Mouse (Mus musculus) lung, embryonic 16.5 days (tissue): ENCODE measurements around the gene Selenok. TPM values are rescaled to one million over a fixed set of nuclear protein-coding genes. Genes with fewer than 3 reads are reported as not detected.

Experiments used
- ATAC-seq: fragments of 200-750 bp; cut with Nextera tagmentation; 2 replicates; pipeline ENCODE4 v1.8.0; 2017; ENCODE audit warnings: low read depth, mild to moderate bottlenecking, moderate library complexity
- H3K27ac ChIP-seq: fragments of 300-500 bp; sonication (generic); 2 replicates; pipeline ENCODE4 v1.5.1; 2014; ENCODE audit warnings: mild to moderate bottlenecking, control low read depth, low read length
- H3K27me3 ChIP-seq: fragments of 300-500 bp; sonication (generic); 2 replicates; pipeline ENCODE4 v1.6.1; 2014; ENCODE audit warnings: low read depth, low read length, mixed read lengths; ENCODE audit not compliant: control insufficient read depth, insufficient read depth
- H3K36me3 ChIP-seq: fragments of 300-500 bp; sonication (generic); 2 replicates; pipeline ENCODE4 v1.6.1; 2014; ENCODE audit warnings: low read length; ENCODE audit not compliant: control insufficient read depth, insufficient read depth
- H3K4me1 ChIP-seq: fragments of 300-500 bp; sonication (generic); replicated peaks from 2 replicates; pipeline ENCODE4 v1.6.1; 2014; ENCODE audit warnings: low read length, mixed read lengths; ENCODE audit not compliant: control insufficient read depth, insufficient read depth
- H3K4me2 ChIP-seq: fragments of 300-500 bp; sonication (generic); 2 replicates; pipeline ENCODE4 v1.6.1; 2014; ENCODE audit warnings: low read depth, low read length, control low read depth
- H3K4me3 ChIP-seq: fragments of 300-500 bp; sonication (generic); 2 replicates; pipeline ENCODE4 v1.5.1; 2014; ENCODE audit warnings: mild to moderate bottlenecking, low read length, control low read depth
- H3K9ac ChIP-seq: fragments of 300-500 bp; sonication (generic); 2 replicates; pipeline ENCODE4 v1.6.1; 2014; ENCODE audit warnings: low read length, control low read depth
- H3K9me3 ChIP-seq: fragments of 300-500 bp; sonication (generic); 2 replicates; pipeline ENCODE4 v1.6.1; 2016; ENCODE audit warnings: low read length; ENCODE audit not compliant: control insufficient read depth
- WGBS: fragments of 180-500 bp; shearing (Covaris S2); extraction: QIAGEN DNeasy Blood & Tissue Kit; methylation state at CpG from one replicate; pipeline ENCODE4 v1.1.7; 2014; 5-methylcytosine and 5-hydroxymethylcytosine counted together
- polyA plus RNA-seq: library from polyadenylated mRNA; unstranded; fragments of >200 nt; fragmentation: Nextera tagmentation; extraction: Ambion mirVana; gene quantifications from 2 replicates; pipeline ENCODE4 v1.2.1, GENCODE M21; 2015

The Selenok gene
- polyA plus RNA-seq, 1 experiment from 2014 or later, result 290 TPM

DNA sequence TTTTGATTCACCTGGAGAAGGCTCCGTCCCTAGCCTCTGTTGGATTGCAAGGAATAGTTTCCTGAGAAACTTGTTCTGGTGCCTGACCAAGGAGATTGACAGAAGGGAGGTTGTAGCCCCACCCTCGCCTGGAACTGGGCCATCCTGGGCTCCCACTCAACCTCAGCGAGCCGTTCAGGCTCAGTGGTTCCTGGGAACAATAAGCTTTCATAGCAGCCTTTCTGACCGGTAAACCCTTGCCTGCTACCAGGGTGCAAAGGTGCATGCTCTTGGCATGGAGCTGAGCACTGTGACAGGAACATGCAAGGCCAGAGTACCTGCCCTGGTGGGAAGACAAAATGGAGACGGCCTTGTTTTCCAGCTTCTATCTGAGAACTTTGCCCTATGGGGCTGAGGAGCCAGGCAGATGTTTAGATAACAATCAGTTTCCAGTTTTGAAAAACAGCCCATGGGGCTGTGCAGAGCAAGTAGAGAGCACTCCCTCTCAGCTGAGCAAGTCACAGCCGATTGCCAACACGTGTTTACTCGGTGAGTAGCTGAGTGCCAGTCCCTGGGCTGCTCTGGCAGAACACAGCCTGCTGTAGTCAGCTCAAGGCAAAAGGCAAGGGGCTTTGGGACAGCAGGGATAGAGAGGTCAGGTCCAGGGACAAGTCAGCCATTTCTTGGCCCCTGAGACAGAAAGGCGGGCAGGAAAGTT is 41.9 kb downstream of the Selenok start:
- WGBS, result 48% methylated on average over 10 of the region's 10 CpGs
- Histone ChIP-seq H3K4me1 (peaks cover 11% of the 10 kb centered on the region), H3K27ac (no peak overlapping the region; the same call in 1 of the 2 replicates), H3K36me3 (no peaks in the 10 kb centered on the region), H3K27me3 (no peaks in the 10 kb centered on the region; the same call in 1 of the 2 replicates), H3K9me3 (no peaks in the 10 kb centered on the region), H3K4me3 (no peak overlapping the region; the same call in 1 of the 2 replicates), H3K4me2 (peak overlapping the region; percentile 82; the same call in 1 of the 2 replicates), H3K9ac (no peak overlapping the region)
- ATAC-seq, result peak; percentile 40

DNA sequence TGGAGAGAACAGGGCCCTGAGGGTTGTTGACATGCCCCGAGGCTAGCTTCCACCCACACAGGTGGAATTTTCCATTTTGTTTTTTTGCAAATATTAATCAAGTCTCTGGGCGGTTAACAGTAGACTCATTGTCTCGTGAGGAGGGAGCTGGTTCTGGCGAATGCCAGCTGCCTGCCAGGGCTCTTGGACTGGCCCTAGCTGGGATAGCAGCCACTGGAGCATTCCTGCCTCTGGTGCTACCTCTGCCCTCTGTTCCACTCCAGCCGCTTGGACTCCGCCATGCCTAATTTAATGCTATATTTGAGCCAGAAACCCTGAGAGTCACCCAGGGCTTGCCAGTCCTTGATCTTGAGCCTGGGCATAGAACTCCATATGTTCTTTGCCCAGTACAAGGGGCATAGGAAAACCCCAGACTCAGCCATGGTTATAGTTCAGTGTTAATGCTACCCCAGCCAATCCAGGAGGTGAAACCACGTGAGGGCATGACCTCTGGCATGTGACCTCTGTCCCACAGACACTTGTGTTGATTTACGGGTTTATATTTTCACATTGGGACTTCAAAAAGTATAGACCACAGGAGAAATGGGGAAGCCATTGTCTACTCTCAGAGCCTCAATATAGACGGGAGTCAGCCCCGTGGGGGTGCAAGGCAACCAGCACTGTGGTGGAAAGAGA is 43.9 kb downstream of the Selenok start:
- Histone ChIP-seq H3K27me3 (no peaks in the 10 kb centered on the region; the same call in 1 of the 2 replicates), H3K9ac (no peak overlapping the region), H3K4me1 (peaks cover 11% of the 10 kb centered on the region), H3K9me3 (no peaks in the 10 kb centered on the region), H3K4me2 (no peak overlapping the region), H3K36me3 (no peaks in the 10 kb centered on the region), H3K27ac (no peak overlapping the region), H3K4me3 (no peak overlapping the region)
- 66% methylated on average over 10 of the region's 10 CpGs for WGBS
- no peak for ATAC-seq

DNA sequence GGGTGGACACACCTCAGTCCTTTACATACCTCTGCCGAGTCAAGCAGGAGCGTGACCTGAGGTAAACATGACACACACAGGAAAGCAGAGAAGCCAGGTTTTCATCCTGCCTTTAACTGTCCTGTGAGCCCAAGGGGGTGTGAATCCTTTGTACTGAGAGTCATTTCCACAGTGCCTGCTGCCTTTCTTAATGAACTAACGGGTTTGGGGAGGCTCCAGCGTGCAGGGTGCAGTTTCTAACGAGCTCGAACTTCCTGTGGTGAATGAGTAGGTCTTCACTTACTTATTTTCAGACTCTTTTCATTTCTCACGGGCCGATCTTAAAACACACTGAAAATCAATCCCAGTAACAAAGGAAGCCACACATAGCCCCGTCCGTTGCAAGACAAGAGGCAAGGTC is 46.4 kb downstream of the Selenok start:
- no peaks in the 10 kb centered on the region for H3K9me3 ChIP-seq
- no peak overlapping the region for H3K27ac ChIP-seq

DNA sequence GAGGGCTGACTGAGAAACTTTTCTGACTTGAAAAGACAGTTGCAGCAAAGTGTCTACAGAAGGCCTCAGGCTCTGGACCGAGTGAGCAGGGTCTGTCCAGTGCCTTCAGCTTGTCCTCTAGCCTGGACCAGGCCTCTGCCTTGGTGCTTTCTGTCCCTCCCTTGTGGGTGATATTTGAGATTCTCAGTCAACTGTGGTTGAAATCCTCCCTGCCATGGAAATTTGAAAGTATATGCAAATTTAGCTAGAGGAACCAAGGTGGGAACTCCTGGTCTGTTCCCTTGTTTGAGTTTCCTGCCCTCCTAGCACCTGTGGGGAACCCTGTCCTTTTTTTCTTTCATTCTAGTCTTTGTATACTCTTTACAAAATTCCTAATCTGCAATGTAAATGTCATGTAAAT is 46.9 kb downstream of the Selenok start:
- 67% methylated on average over 1 of the region's 1 CpGs for WGBS
- Histone ChIP-seq H3K27ac (no peak overlapping the region), H3K9me3 (no peaks in the 10 kb centered on the region), H3K4me3 (no peak overlapping the region), H3K4me2 (no peak overlapping the region), H3K4me1 (peaks cover 4% of the 10 kb centered on the region), H3K36me3 (no peaks in the 10 kb centered on the region), H3K27me3 (no peaks in the 10 kb centered on the region), H3K9ac (no peak overlapping the region)
- no peak for ATAC-seq

More for the DNA sequence above, 46.4 kb downstream of the Selenok start:
- Histone ChIP-seq H3K36me3 (no peaks in the 10 kb centered on the region), H3K4me3 (no peak overlapping the region), H3K4me2 (no peak overlapping the region), H3K4me1 (peaks cover 9% of the 10 kb centered on the region), H3K9ac (no peak overlapping the region), H3K27me3 (no peaks in the 10 kb centered on the region)
- 57% methylated on average over 10 of the region's 10 CpGs for WGBS
- ATAC-seq, result no peak

DNA sequence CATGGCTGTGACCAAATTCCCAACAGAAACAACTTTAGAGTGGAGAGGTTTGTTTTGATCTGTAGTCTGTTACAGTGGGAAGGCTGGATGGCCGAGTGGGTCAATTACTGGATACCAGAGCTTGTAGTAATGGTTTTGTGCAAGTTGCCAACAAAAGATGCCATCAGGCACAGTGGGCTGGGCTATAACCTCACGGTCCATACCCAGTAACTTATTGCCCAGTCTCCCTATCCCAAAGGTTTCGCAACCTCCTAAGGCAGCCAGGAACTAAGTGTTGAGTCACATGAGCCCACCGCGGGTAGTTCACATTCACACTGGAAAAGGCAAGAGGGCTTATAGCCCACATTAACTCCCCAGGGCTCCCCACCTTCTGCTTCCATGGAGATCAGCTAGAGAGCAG is 48.6 kb downstream of the Selenok start:
- H3K4me2 ChIP-seq, result no peak overlapping the region
- H3K9me3 ChIP-seq, result no peaks in the 10 kb centered on the region
- H3K27me3 ChIP-seq, result no peaks in the 10 kb centered on the region
- 77% methylated on average over 5 of the region's 5 CpGs for WGBS
- H3K36me3 ChIP-seq, result no peaks in the 10 kb centered on the region
- H3K4me3 ChIP-seq, result no peak overlapping the region
- H3K9ac ChIP-seq, result no peak overlapping the region
- ATAC-seq, result no peak
- no peak overlapping the region for H3K27ac ChIP-seq
- H3K4me1 ChIP-seq, result no peaks in the 10 kb centered on the region

DNA sequence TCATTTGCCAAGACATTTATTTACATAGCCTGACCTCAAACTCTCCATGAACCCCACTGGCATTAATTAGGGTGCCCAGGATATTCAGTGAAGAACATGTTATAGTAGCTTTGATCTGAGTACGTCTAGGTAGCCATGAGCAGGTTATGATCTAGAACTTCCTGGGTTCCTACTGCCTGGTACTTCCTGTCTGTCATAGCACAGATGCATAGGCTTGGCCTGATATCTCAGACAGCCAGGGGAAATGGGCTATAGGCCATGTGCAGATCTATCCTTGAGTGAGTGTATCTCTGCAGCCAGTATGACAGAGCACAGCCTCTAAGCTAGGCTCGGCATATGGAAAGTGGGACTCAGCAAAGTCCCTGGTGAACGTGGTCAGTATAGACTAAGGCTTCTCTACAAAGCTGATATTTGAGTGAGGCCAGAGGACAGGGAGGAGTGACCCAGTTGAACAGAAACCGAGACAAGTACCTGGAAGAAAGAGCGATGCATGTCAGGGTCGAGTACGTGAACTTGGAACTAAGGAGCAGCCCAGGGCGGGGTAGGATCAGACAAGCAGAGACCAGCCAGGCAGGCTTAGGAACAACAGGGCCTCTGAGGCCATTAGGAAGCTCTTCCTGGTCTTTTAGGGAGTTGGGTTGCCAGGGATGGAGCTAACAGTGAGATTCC is 49.8 kb downstream of the Selenok start:
- H3K36me3 ChIP-seq, result no peaks in the 10 kb centered on the region
- no peak overlapping the region for H3K9ac ChIP-seq
- no peaks in the 10 kb centered on the region for H3K9me3 ChIP-seq
- H3K4me2 ChIP-seq, result no peak overlapping the region
- ATAC-seq, result no peak
- H3K4me3 ChIP-seq, result no peak overlapping the region
- no peaks in the 10 kb centered on the region for H3K4me1 ChIP-seq
- no peaks in the 10 kb centered on the region for H3K27me3 ChIP-seq
- 77% methylated on average over 8 of the region's 8 CpGs for WGBS
- H3K27ac ChIP-seq, result no peak overlapping the region

DNA sequence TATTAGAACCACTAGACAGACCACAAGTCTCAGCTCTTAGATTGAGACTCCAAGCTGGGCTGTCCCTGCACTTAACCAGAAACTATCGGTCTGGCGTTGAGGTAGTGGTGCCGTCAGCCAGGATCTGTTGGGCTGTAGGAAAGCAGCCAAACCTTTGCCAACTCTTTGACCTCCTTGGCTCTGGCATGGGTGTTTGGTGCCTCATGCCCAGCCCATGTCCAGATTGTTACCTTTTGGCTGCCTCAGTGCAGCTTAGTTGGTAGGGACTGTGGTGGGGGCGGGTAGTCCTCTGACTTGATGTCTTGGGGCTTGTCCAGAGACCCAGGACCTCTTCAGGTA is 50.3 kb downstream of the Selenok start:
- H3K4me2 ChIP-seq, result no peak overlapping the region
- WGBS, result 94% methylated on average over 4 of the region's 4 CpGs
- ATAC-seq, result no peak
- no peak overlapping the region for H3K9ac ChIP-seq
- H3K27me3 ChIP-seq, result no peaks in the 10 kb centered on the region
- H3K4me1 ChIP-seq, result no peaks in the 10 kb centered on the region
- no peak overlapping the region for H3K27ac ChIP-seq
- H3K4me3 ChIP-seq, result no peak overlapping the region
- H3K9me3 ChIP-seq, result no peaks in the 10 kb centered on the region
- H3K36me3 ChIP-seq, result no peaks in the 10 kb centered on the region

DNA sequence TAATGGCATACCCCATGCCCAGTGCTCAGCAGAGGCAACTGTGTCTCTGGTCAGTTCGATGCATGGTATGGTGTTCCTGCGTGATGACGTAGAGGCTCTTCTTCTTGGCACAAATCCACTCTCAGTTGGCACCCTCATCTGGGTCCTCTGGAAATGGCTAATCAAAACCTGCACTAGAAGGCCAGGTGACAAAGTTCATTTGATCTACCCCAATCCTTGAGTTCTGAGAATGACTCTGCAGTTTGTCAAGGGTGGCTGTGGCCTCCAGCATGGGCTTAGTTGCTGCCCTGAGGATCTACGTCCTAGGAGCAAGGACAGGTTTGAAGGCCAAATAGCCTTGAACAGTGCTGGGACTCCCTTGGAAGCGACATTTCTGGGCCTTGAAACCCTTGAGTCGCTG is 50.7 kb downstream of the Selenok start:
- no peaks in the 10 kb centered on the region for H3K9me3 ChIP-seq
- H3K9ac ChIP-seq, result no peak overlapping the region
- H3K27me3 ChIP-seq, result no peaks in the 10 kb centered on the region
- H3K4me2 ChIP-seq, result no peak overlapping the region
- no peaks in the 10 kb centered on the region for H3K36me3 ChIP-seq
- no peak overlapping the region for H3K4me3 ChIP-seq
- no peak overlapping the region for H3K27ac ChIP-seq
- no peak for ATAC-seq
- no peaks in the 10 kb centered on the region for H3K4me1 ChIP-seq
- WGBS, result 90% methylated on average over 6 of the region's 6 CpGs

DNA sequence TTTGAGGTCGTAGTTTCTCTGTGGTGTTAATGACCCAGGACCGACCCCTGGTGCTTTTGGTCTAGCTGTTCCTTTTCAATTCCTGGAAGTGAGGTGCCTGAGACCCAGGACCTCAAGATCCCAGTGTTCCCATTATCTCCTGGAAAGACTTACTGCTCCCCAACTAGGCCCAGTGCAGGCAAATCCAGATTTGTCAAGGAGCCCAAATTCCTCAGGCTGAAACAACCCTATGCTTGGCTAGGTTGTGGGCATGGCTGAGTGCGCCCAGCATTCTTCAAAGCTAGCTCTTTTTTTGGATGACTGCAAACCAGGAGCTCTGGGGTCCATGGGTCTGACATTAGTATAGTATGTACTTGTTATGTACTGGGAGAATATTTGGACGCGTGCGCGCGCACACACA is 51.3 kb downstream of the Selenok start:
- H3K4me1 ChIP-seq, result no peaks in the 10 kb centered on the region
- ATAC-seq, result no peak
- H3K27ac ChIP-seq, result no peak overlapping the region
- no peak overlapping the region for H3K4me3 ChIP-seq
- H3K4me2 ChIP-seq, result no peak overlapping the region
- no peaks in the 10 kb centered on the region for H3K27me3 ChIP-seq
- H3K9me3 ChIP-seq, result no peaks in the 10 kb centered on the region
- WGBS, result 90% methylated on average over 8 of the region's 8 CpGs
- H3K36me3 ChIP-seq, result no peaks in the 10 kb centered on the region
- no peak overlapping the region for H3K9ac ChIP-seq
